Mouse (Mus musculus): ENCODE measurements around the gene Mast4. TPM values are rescaled to one million over a fixed set of nuclear protein-coding genes. Genes with fewer than 3 reads are reported as not detected.

Gene Mast4
- polyA plus RNA-seq, 1 experiment from 2014 or later, result 41.1 TPM

GRCm38 (mm10) chr13:102768512-102768911 is 565.8 kb downstream of the Mast4 start:
- Histone ChIP-seq H3K27ac (no peak overlapping the region; the same call in 1 of the 2 replicates), H3K4me2 (no peak overlapping the region), H3K27me3 (replicated peaks) (no peaks in the 10 kb centered on the region), H3K4me1 (peaks cover 8% of the 10 kb centered on the region; the same call in 1 of the 2 replicates), H3K36me3 (replicated peaks) (no peaks in the 10 kb centered on the region), H3K4me3 (no peak overlapping the region), H3K9me3 (no peaks in the 10 kb centered on the region), H3K9ac (no peak overlapping the region)
- WGBS, result 63% methylated on average over 11 of the region's 11 CpGs
- ATAC-seq (replicated peaks), result no peak

- no peaks in the 10 kb centered on the region for H3K9me3 ChIP-seq
- 79% methylated on average over 7 of the region's 7 CpGs for WGBS
- no peaks in the 10 kb centered on the region for H3K27me3 ChIP-seq (replicated peaks)
- H3K27ac ChIP-seq, result no peak overlapping the region
- H3K9ac ChIP-seq, result no peak overlapping the region
- no peak overlapping the region for H3K4me3 ChIP-seq
- no peak for ATAC-seq (replicated peaks)
- peaks cover 8% of the 10 kb centered on the region; the same call in 1 of the 2 replicates for H3K4me1 ChIP-seq
- no peaks in the 10 kb centered on the region for H3K36me3 ChIP-seq (replicated peaks)
- no peak overlapping the region for H3K4me2 ChIP-seq
Observed at GRCm38 (mm10) chr13:102767110-102767509, 567.2 kb downstream of the Mast4 start.

- Histone ChIP-seq H3K4me3 (no peak overlapping the region), H3K9ac (no peak overlapping the region), H3K27me3 (replicated peaks) (no peaks in the 10 kb centered on the region), H3K4me2 (no peak overlapping the region), H3K4me1 (peaks cover 8% of the 10 kb centered on the region; the same call in 1 of the 2 replicates), H3K27ac (no peak overlapping the region), H3K9me3 (no peaks in the 10 kb centered on the region), H3K36me3 (replicated peaks) (no peaks in the 10 kb centered on the region)
- no peak for ATAC-seq (replicated peaks)
- 36% methylated on average over 11 of the region's 11 CpGs for WGBS
Observed at GRCm38 (mm10) chr13:102765216-102765615, 569.1 kb downstream of the Mast4 start.

- Histone ChIP-seq H3K4me3 (no peak overlapping the region), H3K4me1 (peaks cover 8% of the 10 kb centered on the region; the same call in 1 of the 2 replicates), H3K36me3 (replicated peaks) (no peaks in the 10 kb centered on the region), H3K27me3 (replicated peaks) (no peaks in the 10 kb centered on the region), H3K27ac (no peak overlapping the region), H3K9me3 (no peaks in the 10 kb centered on the region), H3K9ac (no peak overlapping the region), H3K4me2 (no peak overlapping the region)
- ATAC-seq (replicated peaks), result no peak
- 87% methylated on average over 1 of the region's 1 CpGs for WGBS
Observed at GRCm38 (mm10) chr13:102764218-102764617, 570.1 kb downstream of the Mast4 start.

GRCm38 (mm10) chr13:102762203-102762602 is 572.1 kb downstream of the Mast4 start:
- Histone ChIP-seq H3K27me3 (replicated peaks) (no peaks in the 10 kb centered on the region), H3K36me3 (replicated peaks) (0 out of 2 replicates have a peak, but pooled peaks cover 6% of the 10 kb centered on the region), H3K4me3 (no peak overlapping the region), H3K4me2 (no peak overlapping the region), H3K9me3 (no peaks in the 10 kb centered on the region), H3K4me1 (peaks cover 5% of the 10 kb centered on the region; the same call in 1 of the 2 replicates), H3K9ac (no peak overlapping the region), H3K27ac (no peak overlapping the region)
- WGBS, result 94% methylated on average over 10 of the region's 10 CpGs
- no peak for ATAC-seq (replicated peaks)

GRCm38 (mm10) chr13:102761410-102761809 is 572.9 kb downstream of the Mast4 start:
- H3K4me1 ChIP-seq, result peaks cover 5% of the 10 kb centered on the region; the same call in 1 of the 2 replicates
- H3K27me3 ChIP-seq (replicated peaks), result no peaks in the 10 kb centered on the region
- ATAC-seq (replicated peaks), result no peak
- no peak overlapping the region for H3K4me3 ChIP-seq
- H3K36me3 ChIP-seq (replicated peaks), result 0 out of 2 replicates have a peak, but pooled peaks cover 6% of the 10 kb centered on the region
- H3K4me2 ChIP-seq, result no peak overlapping the region
- no peak overlapping the region for H3K27ac ChIP-seq
- 89% methylated on average over 9 of the region's 9 CpGs for WGBS
- no peak overlapping the region for H3K9ac ChIP-seq
- no peaks in the 10 kb centered on the region for H3K9me3 ChIP-seq

- Histone ChIP-seq H3K27me3 (replicated peaks) (no peaks in the 10 kb centered on the region), H3K27ac (no peak overlapping the region), H3K36me3 (replicated peaks) (0 out of 2 replicates have a peak, but pooled peaks cover 6% of the 10 kb centered on the region), H3K4me2 (no peak overlapping the region), H3K4me3 (no peak overlapping the region), H3K9me3 (no peaks in the 10 kb centered on the region), H3K4me1 (no peaks in the 10 kb centered on the region), H3K9ac (no peak overlapping the region)
- ATAC-seq (replicated peaks), result no peak
- 92% methylated on average over 6 of the region's 6 CpGs for WGBS
Observed at GRCm38 (mm10) chr13:102758021-102758420, 576.3 kb downstream of the Mast4 start.

GRCm38 (mm10) chr13:102756071-102756470 is 578.2 kb downstream of the Mast4 start:
- no peak overlapping the region for H3K4me3 ChIP-seq
- H3K36me3 ChIP-seq (replicated peaks), result 0 out of 2 replicates have a peak, but pooled peaks cover 7% of the 10 kb centered on the region
- H3K27me3 ChIP-seq (replicated peaks), result no peaks in the 10 kb centered on the region
- H3K9ac ChIP-seq, result no peak overlapping the region
- no peaks in the 10 kb centered on the region for H3K4me1 ChIP-seq
- WGBS, result 96% methylated on average over 8 of the region's 8 CpGs
- ATAC-seq (replicated peaks), result no peak
- no peak overlapping the region for H3K27ac ChIP-seq
- H3K9me3 ChIP-seq, result no peaks in the 10 kb centered on the region
- no peak overlapping the region for H3K4me2 ChIP-seq

- Histone ChIP-seq H3K27me3 (replicated peaks) (no peaks in the 10 kb centered on the region), H3K4me1 (no peaks in the 10 kb centered on the region), H3K4me3 (no peak overlapping the region), H3K27ac (no peak overlapping the region), H3K36me3 (replicated peaks) (0 out of 2 replicates have a peak, but pooled peaks cover 11% of the 10 kb centered on the region), H3K9ac (no peak overlapping the region), H3K4me2 (no peak overlapping the region), H3K9me3 (no peaks in the 10 kb centered on the region)
- WGBS, result 95% methylated on average over 8 of the region's 8 CpGs
- no peak for ATAC-seq (replicated peaks)
Observed at GRCm38 (mm10) chr13:102755124-102755523, 579.2 kb downstream of the Mast4 start.

- Histone ChIP-seq H3K27me3 (replicated peaks) (no peaks in the 10 kb centered on the region), H3K36me3 (replicated peaks) (0 out of 2 replicates have a peak, but pooled peaks cover 11% of the 10 kb centered on the region), H3K4me1 (0 out of 2 replicates have a peak, but pooled peaks cover 3% of the 10 kb centered on the region), H3K27ac (no peak overlapping the region), H3K9me3 (no peaks in the 10 kb centered on the region), H3K4me2 (no peak overlapping the region), H3K9ac (no peak overlapping the region), H3K4me3 (no peak overlapping the region)
- 83% methylated on average over 19 of the region's 19 CpGs for WGBS
- ATAC-seq (replicated peaks), result no peak
Observed at GRCm38 (mm10) chr13:102753714-102754556, 580.4 kb downstream of the Mast4 start.

GRCm38 (mm10) chr13:102749891-102750290 is 584.4 kb downstream of the Mast4 start:
- no peaks in the 10 kb centered on the region for H3K27me3 ChIP-seq (replicated peaks)
- no peak overlapping the region for H3K9ac ChIP-seq
- H3K4me1 ChIP-seq, result 0 out of 2 replicates have a peak, but pooled peaks cover 3% of the 10 kb centered on the region
- WGBS, result 76% methylated on average over 10 of the region's 10 CpGs
- H3K4me3 ChIP-seq, result no peak overlapping the region
- no peaks in the 10 kb centered on the region for H3K9me3 ChIP-seq
- no peak overlapping the region for H3K27ac ChIP-seq
- ATAC-seq (replicated peaks), result no peak
- H3K36me3 ChIP-seq (replicated peaks), result 0 out of 2 replicates have a peak, but pooled peaks cover 5% of the 10 kb centered on the region
- no peak overlapping the region for H3K4me2 ChIP-seq

- 44% methylated on average over 6 of the region's 6 CpGs for WGBS
- Histone ChIP-seq H3K27ac (no peak overlapping the region), H3K4me1 (0 out of 2 replicates have a peak, but pooled peaks cover 3% of the 10 kb centered on the region), H3K9ac (no peak overlapping the region), H3K4me3 (no peak overlapping the region), H3K9me3 (no peaks in the 10 kb centered on the region), H3K36me3 (replicated peaks) (0 out of 2 replicates have a peak, but pooled peaks cover 5% of the 10 kb centered on the region), H3K4me2 (no peak overlapping the region), H3K27me3 (replicated peaks) (no peaks in the 10 kb centered on the region)
- peak; percentile 32; the same call in 1 of the 2 replicates for ATAC-seq (replicated peaks)
Observed at GRCm38 (mm10) chr13:102749194-102749593, 585.1 kb downstream of the Mast4 start.
